Mouse (Mus musculus): ENCODE results near the gene Prpsap1.

DNA sequence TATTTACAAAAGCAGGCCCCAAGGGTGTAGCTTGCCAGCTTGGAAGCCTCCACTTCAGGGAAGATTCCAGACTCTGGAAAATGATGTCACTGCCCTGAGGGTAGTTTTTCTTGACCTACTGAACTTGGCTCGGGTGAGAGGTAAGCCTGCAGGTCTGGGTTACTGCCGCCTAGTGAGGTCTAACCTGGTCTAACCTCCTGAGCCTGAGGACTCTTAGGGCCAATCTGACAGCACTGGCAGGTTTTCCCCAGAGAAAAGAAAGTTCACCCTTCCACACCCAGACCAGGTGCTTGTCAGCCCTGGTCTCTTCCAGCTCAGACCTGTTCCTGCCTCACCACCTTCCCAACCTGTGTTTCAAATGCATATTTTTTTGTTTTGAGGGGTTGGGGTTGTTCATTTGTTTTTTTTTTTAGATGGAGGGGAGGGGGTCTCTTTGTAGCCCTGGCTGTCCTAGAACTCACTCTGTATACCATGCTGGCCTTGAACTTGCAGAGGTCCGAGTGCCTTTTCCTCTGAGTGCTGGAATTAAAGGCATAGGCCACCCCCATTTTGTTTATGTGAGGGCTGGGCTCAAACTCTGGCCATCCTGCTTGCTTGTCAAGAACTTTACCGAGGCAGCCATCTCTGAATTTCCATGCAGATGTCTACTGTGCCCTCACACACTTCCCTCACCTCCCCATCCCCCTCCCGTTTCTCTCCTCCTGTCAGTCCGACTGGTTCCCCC, 67.0 kb downstream of the Prpsap1 start:
- TF ChIP-seq CTCF (IDR thresholded peaks at IDR 0.05; ENCODE audit: borderline replicate concordance, extremely low read depth, insufficient read depth, insufficient read length) (no peak), POLR2A (IDR thresholded peaks at IDR 0.05; ENCODE audit: borderline replicate concordance, extremely low read depth, insufficient read depth, insufficient read length, poor library complexity, severe bottlenecking) (no peak)
